Mouse (Mus musculus) telencephalon, adult 2 months (tissue): ENCODE measurements at regions not wholly inside any gene's neighbourhood (a gene's known extent, or its start where the extent isn't known, plus 50 kb on each side); places are given as distances from the start of the nearest gene placed in this dataset.

Source experiments
- DNase-seq: peaks from one replicate; pipeline ENCODE4 v3.0.0-alpha.2; 2011; ENCODE audit warnings: low read depth, low spot score

DNA sequence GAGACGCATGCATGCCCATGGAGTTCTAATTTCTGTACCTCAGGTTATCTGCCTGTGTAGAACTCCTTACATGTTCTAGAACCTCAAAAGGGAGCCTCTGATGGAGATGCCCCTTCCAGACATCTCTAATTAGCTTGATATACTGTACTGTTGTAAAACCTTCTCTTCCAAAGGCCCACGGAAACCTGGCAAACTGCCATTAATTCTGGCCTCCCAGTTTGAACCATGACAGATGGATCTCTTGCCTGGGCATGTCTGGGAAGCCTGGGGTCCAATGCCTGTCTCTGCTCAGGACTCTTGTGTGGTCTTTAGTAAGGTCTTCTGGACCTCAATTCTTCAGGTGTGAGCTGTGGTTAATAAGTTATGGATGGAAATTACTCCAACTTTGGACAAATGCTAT, 207.7 kb upstream of the Camk1g start:
- no peak for DNase-seq

GRCm38 (mm10) chr1:193575986-193576713, 206.1 kb upstream of the Camk1g start:
- peak; percentile 91 for DNase-seq

- no peak for DNase-seq
These were observed 202.7 kb upstream of the Camk1g start for GRCm38 (mm10) chr1:193572827-193573226.

DNA sequence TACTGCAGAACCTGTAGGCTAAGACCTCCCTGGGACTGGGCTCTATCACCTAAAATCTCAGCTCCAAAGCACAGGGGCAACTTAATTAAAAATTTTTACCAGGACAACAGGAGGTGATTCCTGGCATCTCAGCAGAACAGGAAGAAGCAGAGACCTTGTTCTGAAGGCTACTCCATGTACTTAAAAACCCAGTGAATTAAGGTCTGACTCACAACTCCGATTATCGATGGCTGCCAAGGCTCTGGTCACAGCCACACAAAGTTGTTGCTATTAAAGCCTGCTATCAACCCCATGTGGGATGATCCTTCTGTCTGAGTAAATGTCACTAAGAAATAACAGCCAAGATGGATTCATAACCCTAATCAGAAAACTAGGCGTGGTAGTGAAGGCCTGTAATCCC, 202.3 kb upstream of the Camk1g start:
- DNase-seq, result no peak

GRCm38 (mm10) chr1:193571088-193571487, 201.0 kb upstream of the Camk1g start:
- no peak for DNase-seq

GRCm38 (mm10) chr1:193568586-193569174, 198.6 kb upstream of the Camk1g start:
- DNase-seq, result no peak

- DNase-seq, result no peak
These were observed 197.1 kb upstream of the Camk1g start for GRCm38 (mm10) chr1:193567217-193567616.

DNA sequence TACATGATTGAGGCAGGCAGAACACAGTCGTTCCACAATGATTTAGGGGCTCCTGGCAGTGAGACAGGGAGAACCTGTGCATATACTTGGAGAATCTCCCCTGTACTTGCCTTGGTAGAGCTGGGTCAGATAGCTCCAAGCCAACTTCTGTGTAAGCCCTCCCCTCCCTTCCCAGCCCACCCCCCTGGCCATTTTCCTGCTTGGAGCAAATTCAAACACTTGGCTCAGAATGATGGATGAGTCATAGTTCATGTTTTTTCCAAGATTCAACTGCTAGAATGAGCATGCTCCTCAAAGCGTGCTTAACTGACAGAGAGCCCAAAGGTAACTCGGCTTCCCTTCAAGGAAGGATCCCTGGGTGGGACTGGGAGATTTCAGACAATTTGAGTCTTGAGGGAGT, 194.1 kb upstream of the Camk1g start:
- DNase-seq, result no peak

GRCm38 (mm10) chr1:193562242-193562641, 192.1 kb upstream of the Camk1g start:
- DNase-seq, result no peak

DNA sequence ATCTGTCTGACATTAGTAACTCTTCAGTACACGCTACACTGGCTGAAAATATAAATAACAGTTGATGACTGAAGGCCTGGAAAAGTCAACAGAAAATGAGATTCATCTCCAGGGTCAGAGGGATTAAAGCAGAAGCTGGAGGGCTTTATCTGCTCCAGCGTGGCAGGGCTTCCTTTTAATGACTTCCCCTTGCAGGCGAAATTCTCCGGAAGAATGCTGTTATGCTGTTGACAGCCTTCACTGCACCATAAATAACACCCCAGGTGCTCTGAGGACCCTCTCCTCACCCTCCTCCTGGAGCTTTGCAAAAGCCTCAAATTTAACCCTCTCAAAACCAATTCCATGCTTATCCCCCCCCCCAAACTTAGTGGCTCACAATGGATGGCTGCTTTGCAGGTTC, 188.0 kb upstream of the Camk1g start:
- DNase-seq, result no peak

DNA sequence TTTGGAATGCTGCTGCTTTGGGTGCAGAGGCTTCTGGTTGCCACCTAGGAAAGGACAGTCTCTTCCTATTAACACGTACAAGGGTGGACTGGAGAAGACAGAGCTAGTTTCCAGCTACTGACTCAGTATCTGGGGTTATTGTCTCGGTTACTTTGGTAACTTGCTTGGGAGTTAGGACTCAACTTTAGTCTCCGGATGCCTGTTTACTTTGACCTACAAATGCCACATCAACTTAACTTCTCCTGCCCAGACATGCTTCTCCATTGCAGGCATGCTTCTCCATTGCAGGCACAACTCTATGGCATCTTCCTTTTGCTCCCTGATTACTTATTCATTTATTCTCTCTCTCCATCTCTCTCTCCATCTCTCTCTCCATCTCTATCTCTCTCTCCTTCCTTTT, 184.6 kb upstream of the Camk1g start:
- no peak for DNase-seq

DNA sequence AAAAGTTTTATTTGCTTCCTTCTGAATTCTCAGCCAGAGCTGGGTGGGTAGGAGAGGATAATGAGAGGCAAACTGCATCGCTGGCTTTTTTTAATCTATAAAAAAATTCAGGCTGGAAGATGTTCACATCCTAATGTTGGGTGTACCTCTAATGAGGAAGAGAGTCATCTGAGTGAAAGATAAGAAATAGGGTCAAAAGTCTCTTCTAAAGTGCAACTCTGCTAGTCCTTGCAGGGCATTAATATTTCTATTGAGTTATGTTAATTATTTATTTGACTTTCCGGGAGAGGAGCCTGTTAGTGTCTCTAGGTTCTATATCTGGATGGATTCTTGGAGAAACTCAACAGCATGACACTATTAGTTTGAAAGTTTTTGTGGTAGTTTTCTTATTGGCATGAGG, 182.2 kb upstream of the Camk1g start:
- DNase-seq, result no peak

DNA sequence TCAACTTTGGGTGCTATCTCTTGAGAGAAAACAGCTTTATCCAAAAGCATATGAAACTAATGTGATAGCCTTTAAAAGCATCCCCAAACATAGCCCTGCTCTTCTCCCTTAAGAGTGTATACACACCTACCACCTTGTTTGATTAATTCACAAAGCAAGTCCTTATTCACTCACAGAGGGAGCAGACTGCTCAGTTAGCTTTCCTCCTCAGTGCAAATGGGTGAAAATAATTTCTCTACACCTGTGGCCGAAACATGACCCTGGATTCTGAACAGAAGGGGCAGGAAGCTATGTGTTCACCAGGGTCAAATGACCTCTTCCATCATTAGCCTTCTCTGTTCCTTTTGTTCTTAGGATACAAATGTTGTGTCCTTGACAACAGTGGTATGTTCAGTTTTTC, 181.2 kb upstream of the Camk1g start:
- no peak for DNase-seq

- DNase-seq, result no peak
These were observed 180.7 kb upstream of the Camk1g start for GRCm38 (mm10) chr1:193550761-193551160.

GRCm38 (mm10) chr1:193547356-193547755, 177.3 kb upstream of the Camk1g start:
- DNase-seq, result no peak

- no peak for DNase-seq
These were observed 175.9 kb upstream of the Camk1g start for GRCm38 (mm10) chr1:193546044-193546432.

- DNase-seq, result no peak
These were observed 175.4 kb upstream of the Camk1g start for GRCm38 (mm10) chr1:193545406-193546043.

DNA sequence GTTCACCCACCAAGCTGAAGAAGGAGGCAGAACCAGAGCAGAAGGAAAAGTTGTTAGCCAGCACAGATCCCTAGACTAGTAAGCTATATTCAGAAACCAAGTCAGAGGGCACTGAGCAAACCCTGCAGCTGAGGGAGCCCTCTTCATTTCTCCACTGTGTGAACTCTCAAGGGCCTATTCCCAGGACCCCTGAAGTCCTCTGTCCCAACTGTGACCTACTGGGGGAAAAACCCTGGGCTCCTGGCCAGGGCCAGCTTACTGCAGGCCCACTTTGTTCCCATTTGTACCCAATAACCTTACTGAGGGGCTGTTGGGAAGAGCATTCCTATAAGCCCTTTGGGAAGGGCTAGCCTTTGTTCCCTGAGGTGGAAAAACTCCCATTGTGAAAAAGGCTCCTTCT, 174.7 kb upstream of the Camk1g start:
- DNase-seq, result no peak

DNA sequence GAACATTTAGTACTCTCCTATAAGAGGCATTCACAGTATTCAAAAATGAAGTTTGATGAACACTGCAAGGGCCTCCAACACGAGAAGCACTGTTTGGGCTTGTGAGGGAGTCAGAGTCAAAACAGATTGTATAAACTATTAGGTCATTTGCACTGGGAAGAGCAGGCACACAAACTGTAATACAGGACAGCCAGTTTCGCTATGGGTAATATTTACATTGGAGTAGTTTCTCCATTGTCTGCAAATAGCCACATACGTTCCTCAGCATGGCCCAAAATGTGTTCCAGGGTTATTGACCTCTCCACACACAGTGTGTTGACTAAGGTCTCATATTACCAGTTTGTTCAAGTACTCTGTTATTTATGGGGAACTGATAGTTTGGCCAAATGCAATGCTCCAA, 173.7 kb upstream of the Camk1g start:
- DNase-seq, result no peak

DNA sequence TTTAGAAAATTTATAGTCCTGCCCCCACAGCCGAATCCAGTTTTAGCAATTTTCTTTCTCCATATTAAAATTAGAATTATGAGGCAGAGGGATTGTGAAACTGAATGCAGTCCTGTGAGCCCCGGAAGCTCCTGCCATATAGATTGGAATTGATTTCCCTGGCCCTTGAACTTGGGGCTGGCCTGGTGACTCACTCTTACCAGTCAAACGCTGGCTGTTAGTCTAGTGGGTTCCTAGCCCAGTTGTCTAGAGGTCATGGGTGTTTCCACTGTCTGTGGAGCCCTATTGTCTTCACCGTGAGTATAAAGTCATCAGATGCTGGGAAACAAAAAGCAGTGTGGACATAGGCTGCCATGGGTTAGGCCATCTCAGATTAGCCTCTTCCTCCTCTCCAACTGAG, 173.2 kb upstream of the Camk1g start:
- DNase-seq, result no peak

- no peak for DNase-seq
These were observed 172.0 kb upstream of the Camk1g start for GRCm38 (mm10) chr1:193541934-193542580.

GRCm38 (mm10) chr1:193541281-193541680, 171.2 kb upstream of the Camk1g start:
- no peak for DNase-seq

- DNase-seq, result no peak
These were observed 170.4 kb upstream of the Camk1g start for GRCm38 (mm10) chr1:193540486-193540885.
